Mouse (Mus musculus) kidney, embryonic 16.5 days (tissue): ENCODE results near the gene Nkain4. TPM values are rescaled to one million over a fixed set of nuclear protein-coding genes. Genes with fewer than 3 reads are reported as not detected.
A peak's percentile ranks its signal among the peaks of the same experiment; 100 is the strongest.

Experiments
- ATAC-seq: fragments of 200-750 bp; cut with Nextera tagmentation; 2 replicates; pipeline ENCODE4 v1.8.0; 2017; ENCODE audit warnings: moderate TSS enrichment; ENCODE audit not compliant: low FRiP score, low TSS enrichment
- H3K27ac ChIP-seq: fragments of 300-500 bp; sonication (generic); 2 replicates; pipeline ENCODE4 v1.5.1; 2014; ENCODE audit warnings: low read length
- H3K27me3 ChIP-seq: fragments of 300-500 bp; sonication (generic); 2 replicates; pipeline ENCODE4 v1.6.1; 2014; ENCODE audit warnings: low read length, control low read depth, mixed read lengths; ENCODE audit not compliant: insufficient read depth
- H3K36me3 ChIP-seq: fragments of 300-500 bp; sonication (generic); 2 replicates; pipeline ENCODE4 v1.6.1; 2014; ENCODE audit warnings: low read length, control low read depth, mixed read lengths; ENCODE audit not compliant: insufficient read depth
- H3K4me1 ChIP-seq: fragments of 300-500 bp; sonication (generic); 2 replicates; pipeline ENCODE4 v1.6.1; 2014; ENCODE audit warnings: low read length, control low read depth, mixed read lengths; ENCODE audit not compliant: insufficient read depth
- H3K4me2 ChIP-seq: fragments of 300-500 bp; sonication (generic); replicated peaks from 2 replicates; pipeline ENCODE4 v1.6.1; 2014; ENCODE audit warnings: low read depth, low read length
- H3K4me3 ChIP-seq: fragments of 300-500 bp; sonication (generic); 2 replicates; pipeline ENCODE4 v1.5.1; 2014; ENCODE audit warnings: mild to moderate bottlenecking, low read length
- H3K9ac ChIP-seq: fragments of 300-500 bp; sonication (generic); replicated peaks from 2 replicates; pipeline ENCODE4 v1.6.1; 2014; ENCODE audit warnings: low read length
- H3K9me3 ChIP-seq: fragments of 300-500 bp; sonication (generic); 2 replicates; pipeline ENCODE4 v1.6.1; 2016; ENCODE audit warnings: low read length, control low read depth
- WGBS: fragments of 180-500 bp; shearing (Covaris S2); extraction: QIAGEN DNeasy Blood & Tissue Kit; methylation state at CpG from one replicate; pipeline ENCODE4 v1.1.7; 2014; 5-methylcytosine and 5-hydroxymethylcytosine counted together
- microRNA-seq: library from miRNA; unstranded; fragments of <30 nt; microRNA quantifications from one replicate; pipeline ENCODE4, GENCODE M21; 2016
- polyA plus RNA-seq: library from polyadenylated mRNA; unstranded; fragments of >200 nt; fragmentation: Nextera tagmentation; extraction: Ambion mirVana; gene quantifications from 2 replicates; pipeline ENCODE4 v1.2.1, GENCODE M21; 2015

Nkain4 gene
- polyA plus RNA-seq, 1 experiment from 2014 or later: 48.7 TPM

GRCm38 (mm10) chr2:180891075-180891834 is 63.2 kb downstream of the Nkain4 start:
- peaks cover 90% of the 10 kb centered on the region for H3K27me3 ChIP-seq
- no peaks in the 10 kb centered on the region for H3K9me3 ChIP-seq
- peaks cover 42% of the 10 kb centered on the region for H3K4me1 ChIP-seq
- no peak overlapping the region for H3K9ac ChIP-seq
- H3K4me2 ChIP-seq: peak overlapping the region; percentile 42
- under 1% methylated on average over 37 of the region's 37 CpGs for WGBS
- H3K36me3 ChIP-seq: no peaks in the 10 kb centered on the region
- H3K4me3 ChIP-seq: peak overlapping the region; percentile 32
- ATAC-seq: no peak
- no peak overlapping the region for H3K27ac ChIP-seq

- Histone ChIP-seq H3K27ac (no peak overlapping the region), H3K36me3 (no peaks in the 10 kb centered on the region), H3K27me3 (peaks cover 85% of the 10 kb centered on the region), H3K4me2 (peak overlapping the region; percentile 42), H3K4me3 (peak overlapping the region; percentile 32), H3K9me3 (no peaks in the 10 kb centered on the region), H3K9ac (no peak overlapping the region), H3K4me1 (peaks cover 42% of the 10 kb centered on the region)
- WGBS: 2% methylated on average over 27 of the region's 29 CpGs
- ATAC-seq: 0 out of 2 replicates have a peak, but pooled peaks have one; percentile 16
These were observed 64.0 kb downstream of the Nkain4 start for GRCm38 (mm10) chr2:180890422-180891074.

GRCm38 (mm10) chr2:180889921-180890280 is 64.6 kb downstream of the Nkain4 start:
- peaks cover 42% of the 10 kb centered on the region for H3K4me1 ChIP-seq
- no peak for ATAC-seq
- H3K4me2 ChIP-seq: no peak overlapping the region
- H3K4me3 ChIP-seq: no peak overlapping the region
- no peak overlapping the region for H3K27ac ChIP-seq
- H3K27me3 ChIP-seq: peaks cover 79% of the 10 kb centered on the region
- H3K36me3 ChIP-seq: no peaks in the 10 kb centered on the region
- no peak overlapping the region for H3K9ac ChIP-seq
- 13% methylated on average over 4 of the region's 4 CpGs for WGBS
- H3K9me3 ChIP-seq: no peaks in the 10 kb centered on the region

- H3K4me2 ChIP-seq: no peak overlapping the region
- no peak for ATAC-seq
- H3K27me3 ChIP-seq: peaks cover 74% of the 10 kb centered on the region
- H3K4me3 ChIP-seq: no peak overlapping the region
- no peaks in the 10 kb centered on the region for H3K9me3 ChIP-seq
- no peak overlapping the region for H3K27ac ChIP-seq
- H3K9ac ChIP-seq: no peak overlapping the region
- no peaks in the 10 kb centered on the region for H3K36me3 ChIP-seq
- H3K4me1 ChIP-seq: peaks cover 38% of the 10 kb centered on the region
- 13% methylated on average over 19 of the region's 19 CpGs for WGBS
These were observed 65.1 kb downstream of the Nkain4 start for GRCm38 (mm10) chr2:180889271-180889920.

GRCm38 (mm10) chr2:180885270-180885669 is 69.2 kb downstream of the Nkain4 start:
- no peak overlapping the region for H3K4me3 ChIP-seq
- H3K9ac ChIP-seq: no peak overlapping the region
- H3K9me3 ChIP-seq: no peaks in the 10 kb centered on the region
- no peak overlapping the region for H3K27ac ChIP-seq
- H3K4me2 ChIP-seq: no peak overlapping the region
- H3K4me1 ChIP-seq: peaks cover 7% of the 10 kb centered on the region
- no peaks in the 10 kb centered on the region for H3K36me3 ChIP-seq
- WGBS: 55% methylated on average over 5 of the region's 5 CpGs
- H3K27me3 ChIP-seq: peaks cover 33% of the 10 kb centered on the region
- ATAC-seq: no peak

Small RNAs within 50 kb of the gene (microRNA-seq; reads per million reads assigned to microRNA genes)
- gene Mir124a-3: not detected

Other genes starting within 250 kb of the Nkain4 start
- gene Dido1, start 244.7 kb downstream of the Nkain4 start, polyA plus RNA-seq: 26.8 and 29.0 TPM in 2 replicates
- 56.3 and 56.8 TPM in 2 replicates for gene Gid8, start 244.6 kb downstream of the Nkain4 start, polyA plus RNA-seq
- gene Slc17a9, start 229.4 kb downstream of the Nkain4 start, polyA plus RNA-seq: 0.40 and 0.66 TPM in 2 replicates
- gene Bhlhe23, start 177.8 kb downstream of the Nkain4 start, polyA plus RNA-seq: not detected in 2 replicates
- gene Ythdf1, start 33.8 kb downstream of the Nkain4 start, polyA plus RNA-seq: 16.0 and 27.1 TPM in 2 replicates
- gene Birc7, start 25.7 kb downstream of the Nkain4 start, polyA plus RNA-seq: not detected in 2 replicates
- gene Arfgap1, start 12.5 kb upstream of the Nkain4 start, polyA plus RNA-seq: 110 and 114 TPM in 2 replicates
- gene Col20a1, start 31.8 kb upstream of the Nkain4 start, polyA plus RNA-seq: 0.22 and 0.47 TPM in 2 replicates
- 4.3 TPM in 2 replicates for gene Chrna4, start 88.8 kb upstream of the Nkain4 start, polyA plus RNA-seq
- 0.16 and 0.44 TPM in 2 replicates for gene Kcnq2, start 180.6 kb upstream of the Nkain4 start, polyA plus RNA-seq
- gene Eef1a2, start 202.3 kb upstream of the Nkain4 start, polyA plus RNA-seq: 0.10 TPM in 1 of 2 replicates, not detected in the other
- gene Ppdpf, start 232.5 kb upstream of the Nkain4 start, polyA plus RNA-seq: 302 and 310 TPM in 2 replicates
- not detected in 2 replicates for gene Ptk6, start 248.1 kb upstream of the Nkain4 start, polyA plus RNA-seq